In genomic region chr3:97294334-97294733, GRCm38 (mm10) we compare ENCODE assay signal across 24 mouse cellular contexts. TPM values are rescaled to one million over a fixed set of nuclear protein-coding genes. Genes with fewer than 3 reads are reported as not detected.
A peak's percentile ranks its signal among the peaks of the same experiment; 100 is the strongest.
DNase-seq lines count a peak whose midpoint lies in the region; ATAC-seq and TF ChIP-seq lines count a peak whose summit lies in the region.
"Had no signal": no experiment of that assay in that cellular context is flagged by ENCODE, and none has a peak within 500 bp of the region (broad histone marks: within the 10 kb centered on the region; RNA-seq: fewer than 3 reads in every experiment).

No protein-coding gene starts in this region.

- peak; percentile 29 for DNase-seq in thymus, adult 2 months
- no peak for DNase-seq in thymus, postnatal 0 days (ENCODE audit: low spot score)
- peak; percentile 83 for DNase-seq in naive thymus-derived CD4-positive, alpha-beta T cell, adult 2 months (ENCODE audit: low read depth)
- DNase-seq in urinary bladder, adult 18-20 months (ENCODE audit: low spot score in 2 of 2), result no peak
- DNase-seq in cerebellum, adult 11-12 months, result no peak
- DNase-seq: adrenal gland, adult 2 months; cerebellum, adult 2 months; gastrocnemius, postnatal 36 days; heart, postnatal 14 days; kidney, adult 8-10 months; lung, embryonic 14.5 days; lung, postnatal 4 days; right cerebral cortex, postnatal 25 days had no signal

- WGBS in forebrain, embryonic 16.5 days, result 70% methylated on average over 9 of the region's 9 CpGs
- 81% methylated on average over 9 of the region's 9 CpGs for WGBS in forebrain, embryonic 12.5 days
- WGBS in thymus, adult 2 months, result 24% methylated on average over 9 of the region's 9 CpGs
- WGBS in liver, embryonic 12.5 days (ENCODE audit: insufficient replicate concordance), result 74% methylated on average over 9 of the region's 9 CpGs

- H3K9ac ChIP-seq in forebrain, embryonic 16.5 days (replicated peaks; ENCODE audit: low read depth, low read length), result no peak overlapping the region
- H3K9ac ChIP-seq in forebrain, embryonic 12.5 days, result no peak overlapping the region
- no peak overlapping the region for H3K9ac ChIP-seq in liver, embryonic 12.5 days
- H3K9ac ChIP-seq: hindbrain, embryonic 15.5 days; lung, embryonic 14.5 days had no signal

- no peaks in the 10 kb centered on the region for H3K9me3 ChIP-seq in forebrain, embryonic 16.5 days (ENCODE audit: control insufficient read depth, low read length)
- H3K9me3 ChIP-seq in forebrain, embryonic 12.5 days, result no peaks in the 10 kb centered on the region
- H3K9me3 ChIP-seq in liver, embryonic 12.5 days (replicated peaks), result no peaks in the 10 kb centered on the region
- H3K9me3 ChIP-seq: hindbrain, embryonic 15.5 days; limb, embryonic 10.5 days had no signal

- H3K27me3 ChIP-seq in forebrain, embryonic 16.5 days (replicated peaks; ENCODE audit: control insufficient read depth, insufficient read depth, low read length), result no peaks in the 10 kb centered on the region
- H3K27me3 ChIP-seq in forebrain, embryonic 12.5 days, result no peaks in the 10 kb centered on the region
- no peaks in the 10 kb centered on the region for H3K27me3 ChIP-seq in thymus, adult 2 months (ENCODE audit: control insufficient read depth, insufficient read depth, low read length)
- 0 out of 2 replicates have a peak, but pooled peaks cover 7% of the 10 kb centered on the region for H3K27me3 ChIP-seq in liver, embryonic 12.5 days (replicated peaks)
- H3K27me3 ChIP-seq: hindbrain, embryonic 15.5 days had no signal

- peaks cover 54% of the 10 kb centered on the region for H3K4me1 ChIP-seq in forebrain, embryonic 16.5 days (replicated peaks; ENCODE audit: control insufficient read depth, insufficient read depth, low read length)
- peaks cover 60% of the 10 kb centered on the region for H3K4me1 ChIP-seq in forebrain, embryonic 12.5 days
- peaks cover 14% of the 10 kb centered on the region for H3K4me1 ChIP-seq in thymus, adult 2 months (replicated peaks; ENCODE audit: control insufficient read depth, insufficient read depth, low read length)
- peaks cover 4% of the 10 kb centered on the region; the same call in 1 of the 2 replicates for H3K4me1 ChIP-seq in liver, embryonic 12.5 days

- H3K4me3 ChIP-seq in forebrain, embryonic 16.5 days (replicated peaks; ENCODE audit: low read length), result no peak overlapping the region; the same call in 1 of the 2 replicates
- H3K4me3 ChIP-seq in forebrain, embryonic 12.5 days (replicated peaks), result no peak overlapping the region
- no peak overlapping the region for H3K4me3 ChIP-seq in thymus, adult 2 months (ENCODE audit: control insufficient read depth, insufficient read depth, low read length)
- H3K4me3 ChIP-seq in liver, embryonic 12.5 days, result no peak overlapping the region
- H3K4me3 ChIP-seq: erythroblast, embryonic 14.5 days; hindbrain, embryonic 15.5 days; layer of hippocampus, adult 2 months; left cerebral cortex, adult 2 months; limb, embryonic 10.5 days had no signal

- no peak for TF ChIP-seq POLR2A in thymus, adult 2 months (IDR thresholded peaks at IDR 0.05; ENCODE audit: control insufficient read depth, extremely low read depth, insufficient read depth, low read length, poor library complexity)

- TF ChIP-seq CTCF in thymus, adult 2 months (IDR thresholded peaks at IDR 0.05; ENCODE audit: borderline replicate concordance, control insufficient read depth, extremely low read depth, insufficient read depth, low read length, poor library complexity), result no peak

- no peak overlapping the region for H3K27ac ChIP-seq in forebrain, embryonic 16.5 days (ENCODE audit: low read length)
- H3K27ac ChIP-seq in forebrain, embryonic 12.5 days, result no peak overlapping the region
- no peak overlapping the region for H3K27ac ChIP-seq in thymus, adult 2 months (ENCODE audit: control insufficient read depth, insufficient read depth, low read length)
- H3K27ac ChIP-seq in liver, embryonic 12.5 days, result no peak overlapping the region
- H3K27ac ChIP-seq: hindbrain, embryonic 15.5 days; layer of hippocampus, adult 2 months; left cerebral cortex, adult 2 months; limb, embryonic 10.5 days had no signal

- no peaks in the 10 kb centered on the region for H3K36me3 ChIP-seq in forebrain, embryonic 16.5 days (ENCODE audit: control insufficient read depth, insufficient read depth)
- H3K36me3 ChIP-seq in forebrain, embryonic 12.5 days (replicated peaks), result no peaks in the 10 kb centered on the region
- H3K36me3 ChIP-seq in thymus, adult 2 months (ENCODE audit: control insufficient read depth, insufficient read depth, low read length), result no peaks in the 10 kb centered on the region
- H3K36me3 ChIP-seq in liver, embryonic 12.5 days, result no peaks in the 10 kb centered on the region
- H3K36me3 ChIP-seq: hindbrain, embryonic 15.5 days; limb, embryonic 10.5 days had no signal

- H3K4me2 ChIP-seq in forebrain, embryonic 16.5 days (ENCODE audit: low read length), result peak overlapping the region; percentile 83; the same call in 1 of the 2 replicates
- no peak overlapping the region for H3K4me2 ChIP-seq in forebrain, embryonic 12.5 days
- H3K4me2 ChIP-seq in liver, embryonic 12.5 days, result no peak overlapping the region
- H3K4me2 ChIP-seq: heart, embryonic 11.5 days; liver, embryonic 11.5 days; lung, embryonic 14.5 days; midbrain, embryonic 11.5 days had no signal

- no peak for ATAC-seq in forebrain, embryonic 16.5 days
- no peak for ATAC-seq in forebrain, embryonic 12.5 days (ENCODE audit: low FRiP score)
- no peak for ATAC-seq in liver, embryonic 12.5 days

RNA-seq across cellular contexts. Expression of gene Bcl9, which starts 3.4 kb away (rescaled TPM):
- polyA plus RNA-seq in forebrain, embryonic 16.5 days (2015; fragmentation: Nextera tagmentation; extraction: Ambion mirVana), result 102 and 109 TPM in 2 replicates
- 82.8 and 91.9 TPM in 2 replicates for polyA plus RNA-seq in forebrain, embryonic 12.5 days (2016; fragmentation: Nextera tagmentation; extraction: Ambion mirVana)
- polyA plus RNA-seq in thymus, adult 2 months (2012; rRNA removed), result 22.8 and 25.8 TPM in 2 replicates
- polyA plus RNA-seq in thymus, postnatal 0 days (2015; fragmentation: Nextera tagmentation; extraction: Ambion mirVana), result 19.6 and 23.7 TPM in 2 replicates
- polyA plus RNA-seq in liver, embryonic 12.5 days (2016; fragmentation: Nextera tagmentation; extraction: Ambion mirVana), result 7.9 and 9.3 TPM in 2 replicates

Comparison
In these comparisons a context has a peak if more than half of its experiments do, and no peak if none do; other contexts are left out.
1. DNase-seq: peak in thymus, adult 2 months (single experiment) and naive thymus-derived CD4-positive, alpha-beta T cell, adult 2 months (single experiment); none in thymus, postnatal 0 days (single experiment), urinary bladder, adult 18-20 months (0 of 2) and cerebellum, adult 11-12 months (single experiment).